Mouse (Mus musculus): ENCODE measurements at regions not wholly inside any gene's neighbourhood (a gene's known extent, or its start where the extent isn't known, plus 50 kb on each side); places are given as distances from the start of the nearest gene placed in this dataset.

DNA sequence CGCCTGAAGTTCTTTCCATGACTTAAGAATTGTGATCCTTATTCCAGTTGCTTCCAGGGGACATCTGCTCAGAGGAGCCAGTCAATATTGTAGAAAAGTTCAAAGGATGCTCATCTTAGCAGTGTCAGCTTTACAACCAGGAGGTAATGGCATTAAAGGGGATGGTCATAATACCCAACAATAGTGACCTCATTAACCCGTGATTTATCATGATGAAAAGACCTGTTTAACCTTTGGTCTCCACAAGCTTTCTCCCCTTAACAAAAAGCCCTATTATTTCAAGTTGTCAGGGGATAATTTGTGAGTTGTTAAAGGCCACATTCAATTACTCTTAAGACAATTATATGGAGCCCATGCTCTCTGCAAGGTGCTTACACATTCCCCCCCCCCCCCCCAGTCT lies 54.3 kb upstream of the Htatip2 start:
- peak; percentile 40 for DNase-seq (ENCODE audit: extremely low spot score)

DNA sequence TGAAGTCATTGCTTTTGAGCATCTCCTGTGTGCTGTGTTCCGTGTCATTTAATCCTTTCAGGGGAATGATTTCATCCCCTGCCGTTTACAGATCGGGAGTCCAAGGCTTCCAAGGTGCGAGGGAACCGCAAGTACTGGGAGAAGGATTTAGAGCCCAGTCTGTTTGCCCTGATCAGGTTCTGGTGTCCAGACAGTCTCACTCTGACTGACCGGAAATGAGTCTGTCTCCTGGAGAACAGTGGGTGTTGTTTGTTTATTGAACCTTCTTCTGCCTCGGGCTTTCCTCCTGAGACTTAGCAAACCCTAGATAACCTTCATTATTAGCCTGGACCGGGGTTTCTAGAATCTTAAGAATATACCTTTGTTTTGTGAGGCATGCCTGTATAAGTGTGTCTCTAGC lies 58.2 kb upstream of the Htatip2 start:
- no peak for DNase-seq (ENCODE audit: extremely low spot score)

DNA sequence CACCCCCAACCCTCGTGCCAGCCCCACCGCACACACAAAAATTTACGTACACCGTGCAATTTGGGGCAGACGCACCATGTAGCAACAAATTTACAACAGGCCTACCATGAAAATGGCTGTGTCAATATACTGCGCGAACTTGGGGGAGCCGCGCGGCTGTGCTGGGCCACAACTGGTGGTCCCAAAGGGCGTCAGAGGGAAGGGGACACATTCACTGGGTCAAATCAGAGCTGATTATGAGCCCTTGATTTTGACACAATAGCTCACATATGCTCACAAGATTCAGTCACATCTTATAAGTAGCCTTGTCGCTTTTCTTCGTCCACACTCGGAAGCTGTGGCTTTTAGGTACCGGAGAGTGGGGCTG lies 58.9 kb upstream of the Htatip2 start:
- no peak for DNase-seq (ENCODE audit: extremely low spot score)

DNA sequence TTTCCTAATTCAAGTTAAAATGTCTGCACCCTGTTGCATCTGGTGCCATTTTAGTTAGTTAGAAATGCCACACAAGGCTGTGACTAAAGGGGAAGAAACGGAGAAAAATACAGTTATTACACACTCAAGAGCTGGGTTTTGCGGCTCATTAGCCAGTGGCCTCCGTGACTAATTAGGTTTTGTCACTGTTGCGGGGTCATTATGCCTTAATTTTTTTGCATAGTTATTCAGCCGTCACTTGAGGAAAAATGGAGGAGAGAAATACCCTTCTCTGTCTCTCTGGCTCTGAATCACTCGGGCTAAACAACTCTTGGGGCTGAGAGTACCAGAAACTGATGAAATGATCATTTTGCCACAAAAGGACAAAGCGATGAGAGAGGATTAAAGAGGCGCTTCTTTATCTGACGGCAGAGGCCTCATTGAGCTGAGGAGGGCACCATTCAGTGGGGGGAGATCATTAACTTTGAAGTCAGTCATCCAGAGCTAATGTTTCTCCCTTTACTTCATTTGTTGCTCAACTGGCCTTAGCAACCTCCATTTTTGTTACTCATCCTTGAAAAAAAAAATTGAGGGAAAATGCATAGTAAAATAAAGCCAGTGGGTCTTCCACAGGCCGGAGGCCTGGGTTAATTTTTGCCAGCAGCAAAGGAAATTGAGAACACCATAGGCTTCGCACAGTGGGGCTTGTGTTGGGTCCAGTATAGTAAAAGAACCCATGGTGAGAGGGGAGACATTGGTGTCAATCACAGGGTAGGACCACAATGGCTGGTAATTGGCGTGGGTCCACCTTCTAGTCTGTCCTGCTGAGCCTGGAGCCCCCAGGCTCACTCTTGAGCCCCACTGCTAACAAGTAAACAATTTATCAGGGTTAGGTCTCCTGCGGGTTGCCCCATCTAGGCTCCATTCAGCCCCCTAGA lies 59.5 kb upstream of the Htatip2 start:
- DNase-seq (ENCODE audit: extremely low spot score): peak; percentile 50

DNA sequence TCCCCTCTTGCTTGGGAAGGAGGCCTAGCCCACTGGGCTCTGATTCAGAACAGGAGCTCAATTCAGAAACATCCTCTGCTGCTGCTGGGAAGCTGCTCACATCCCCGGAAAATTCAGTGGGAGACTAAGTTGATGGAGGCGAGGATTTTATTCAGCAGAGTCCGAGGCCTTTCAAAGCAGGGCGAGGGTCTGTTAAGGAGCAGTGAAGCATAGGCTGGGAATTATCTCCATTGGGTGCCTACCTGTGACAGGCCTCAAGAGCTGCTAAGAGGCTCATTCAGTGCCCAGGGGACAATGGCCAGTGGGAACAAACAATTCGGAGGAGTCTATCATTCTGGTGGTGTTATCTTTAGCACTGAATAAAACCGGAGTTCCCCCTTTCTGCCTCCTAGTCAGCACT lies 59.6 kb upstream of the Dbx1 start:
- no peak for DNase-seq (ENCODE audit: extremely low spot score)

DNA sequence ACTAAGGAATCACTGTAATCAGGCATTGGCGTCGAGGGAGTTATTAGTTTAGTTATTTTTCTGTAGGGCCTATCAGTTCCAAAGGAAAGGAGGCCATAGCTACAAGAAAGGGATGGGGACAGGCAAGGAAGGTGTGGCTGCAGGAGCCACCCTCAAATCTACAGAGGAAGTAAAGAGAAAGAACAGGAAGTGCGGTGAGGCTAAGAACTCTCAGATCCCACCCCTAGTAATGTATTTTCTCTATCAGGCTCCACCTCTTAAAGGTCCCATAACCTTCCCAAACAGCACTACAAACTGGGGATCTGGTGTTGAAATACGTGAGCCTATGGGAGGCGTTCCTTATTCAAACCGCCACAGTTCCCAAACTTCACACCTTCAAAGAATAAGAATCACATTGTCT lies 52.9 kb upstream of the Dbx1 start:
- no peak for DNase-seq (ENCODE audit: extremely low spot score)

DNA sequence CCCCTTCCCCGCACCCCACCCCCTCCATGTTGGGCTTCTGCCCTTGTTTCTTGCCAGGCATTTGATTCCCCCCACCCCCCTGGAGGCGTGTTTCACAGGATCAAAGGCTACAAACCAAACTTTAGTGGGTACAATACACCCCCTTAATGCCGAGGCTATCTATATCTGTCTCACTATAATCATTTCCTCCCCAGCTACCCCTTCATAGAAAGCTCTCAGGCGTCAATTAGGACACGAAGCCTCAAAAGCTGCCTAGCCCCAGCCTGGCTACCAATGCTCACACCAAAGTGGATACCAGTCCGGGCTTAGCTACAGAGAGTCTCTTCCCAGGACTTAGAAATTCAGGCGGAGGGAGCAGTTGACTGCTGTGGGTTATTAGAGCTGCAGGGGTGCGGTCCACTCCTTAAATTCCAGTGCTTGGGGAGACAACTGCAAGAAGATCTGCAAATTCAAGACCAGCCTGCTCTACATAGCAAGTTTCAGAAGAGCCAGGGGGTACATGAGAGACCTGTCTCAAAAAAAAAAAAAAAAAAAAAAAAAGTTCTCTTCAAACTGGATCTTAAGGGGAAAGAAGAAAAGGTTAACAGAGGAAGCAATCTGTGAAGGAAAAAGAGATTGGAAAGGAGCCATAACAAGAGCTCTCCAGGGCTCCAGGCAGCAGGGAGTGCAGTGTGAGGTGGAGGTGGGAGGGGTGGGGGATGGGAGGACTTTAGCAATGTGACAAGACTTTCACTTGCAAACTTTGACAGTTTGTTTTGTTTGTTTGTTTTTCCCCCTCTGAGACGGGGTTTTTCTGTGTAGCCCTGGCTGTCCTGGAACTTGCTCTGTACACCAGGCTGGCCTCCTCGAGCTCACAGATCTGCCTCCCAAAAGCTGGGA lies 52.1 kb upstream of the Dbx1 start:
- DNase-seq (ENCODE audit: extremely low spot score): no peak

DNA sequence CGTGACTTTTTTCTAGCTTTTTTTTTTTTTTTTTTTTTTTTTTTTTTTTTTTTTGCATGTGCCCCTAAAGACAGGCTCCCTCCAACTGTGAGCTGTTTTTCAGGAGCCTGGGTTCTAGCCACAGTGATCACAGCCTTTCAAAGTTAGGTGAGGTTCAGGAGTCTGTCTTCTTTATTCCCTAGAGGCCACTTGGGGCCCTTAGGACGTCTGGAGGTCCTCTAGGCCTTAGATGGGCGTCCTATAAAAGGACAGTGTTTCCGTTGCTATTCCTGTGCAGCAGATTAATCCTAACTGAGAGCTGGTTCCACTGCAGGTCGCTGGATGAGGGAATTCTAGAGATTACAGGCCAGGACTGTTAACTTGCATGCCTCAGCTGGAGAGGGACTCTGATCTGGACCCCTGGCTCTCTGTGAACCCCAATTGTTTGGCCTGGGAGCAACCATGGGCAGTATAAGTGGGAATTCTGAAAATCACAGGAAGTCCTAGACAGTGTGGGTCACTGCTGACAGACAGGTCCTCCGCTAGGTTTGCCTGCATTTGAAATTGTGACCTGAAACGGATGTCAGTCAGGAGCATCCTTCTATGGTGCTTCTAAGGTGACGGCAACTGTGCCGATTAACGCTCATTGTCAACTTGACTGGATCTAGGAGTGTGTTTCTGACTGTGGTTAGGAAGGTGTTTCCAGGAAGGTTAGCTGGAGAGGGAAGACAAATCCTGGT lies 51.2 kb upstream of the Dbx1 start:
- DNase-seq (ENCODE audit: extremely low spot score): no peak

DNA sequence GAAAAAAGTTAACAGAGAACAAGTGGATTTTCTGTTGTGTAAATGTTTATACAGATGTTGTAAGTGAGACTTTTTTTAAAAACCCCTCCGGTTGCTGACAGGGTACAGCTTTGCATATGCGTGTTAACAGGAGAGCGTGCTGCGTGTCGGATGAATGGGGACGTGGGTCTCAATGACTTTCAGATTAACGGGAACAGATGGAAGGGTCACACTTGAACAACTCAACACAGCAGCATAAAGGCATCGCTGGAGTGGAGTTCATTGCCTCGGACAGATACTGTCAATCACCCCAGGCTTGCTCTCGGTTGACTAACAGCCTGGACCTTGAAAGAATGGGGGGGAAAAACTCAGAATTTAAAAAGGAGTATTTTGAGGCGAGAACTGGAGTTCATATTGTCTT lies 50.3 kb upstream of the Dbx1 start:
- peak; percentile 37 for DNase-seq (ENCODE audit: extremely low spot score)
